Mouse (Mus musculus) forebrain, embryonic 15.5 days (tissue): ENCODE data around the gene Ankrd34a. TPM values are rescaled to one million over a fixed set of nuclear protein-coding genes. Genes with fewer than 3 reads are reported as not detected.

Source experiments
- ATAC-seq: fragments of 200-750 bp; cut with Nextera tagmentation; replicated peaks from 2 replicates; pipeline ENCODE4 v1.8.0; 2017; ENCODE audit warnings: mild to moderate bottlenecking, moderate TSS enrichment, moderate library complexity
- H3K27ac ChIP-seq: fragments of 300-500 bp; sonication (generic); replicated peaks from 2 replicates; pipeline ENCODE4 v1.5.1; 2015; ENCODE audit warnings: mild to moderate bottlenecking, inconsistent platforms
- H3K27me3 ChIP-seq: fragments of 300-500 bp; sonication (generic); 2 replicates; pipeline ENCODE4 v1.6.1; 2015; ENCODE audit warnings: inconsistent platforms
- H3K36me3 ChIP-seq: fragments of 300-500 bp; sonication (generic); 2 replicates; pipeline ENCODE4 v1.6.1; 2015; ENCODE audit warnings: mild to moderate bottlenecking, inconsistent platforms
- H3K4me1 ChIP-seq: fragments of 300-500 bp; sonication (generic); 2 replicates; pipeline ENCODE4 v1.6.1; 2015; ENCODE audit warnings: inconsistent platforms
- H3K4me2 ChIP-seq: fragments of 300-500 bp; sonication (generic); replicated peaks from 2 replicates; pipeline ENCODE4 v1.6.1; 2015; ENCODE audit warnings: mild to moderate bottlenecking, inconsistent platforms
- H3K4me3 ChIP-seq: fragments of 300-500 bp; sonication (generic); 2 replicates; pipeline ENCODE4 v1.5.1; 2015; ENCODE audit warnings: mild to moderate bottlenecking, inconsistent platforms
- H3K9ac ChIP-seq: fragments of 300-500 bp; sonication (generic); replicated peaks from 2 replicates; pipeline ENCODE4 v1.6.1; 2015; ENCODE audit warnings: mild to moderate bottlenecking, inconsistent platforms
- H3K9me3 ChIP-seq: fragments of 300-500 bp; sonication (generic); 2 replicates; pipeline ENCODE4 v1.6.1; 2016; ENCODE audit warnings: inconsistent platforms
- WGBS: fragments of 180-500 bp; shearing (Covaris S2); methylation state at CpG from one replicate; pipeline ENCODE4 v1.1.7; 2015; ENCODE audit warnings: mixed read lengths; 5-methylcytosine and 5-hydroxymethylcytosine counted together
- polyA plus RNA-seq: library from polyadenylated mRNA; unstranded; fragments of >200 nt; fragmentation: Nextera tagmentation; extraction: Ambion mirVana; gene quantifications from 2 replicates; pipeline ENCODE4 v1.2.1, GENCODE M21; 2015

Gene Ankrd34a
- polyA plus RNA-seq, 1 experiment from 2014 or later = 12.5 TPM

- WGBS = 65% methylated on average over 14 of the region's 14 CpGs
- H3K27ac ChIP-seq = 0 out of 2 replicates have a peak overlapping the region, but pooled peaks have one; percentile 9
- peak overlapping the region; percentile 5; the same call in 1 of the 2 replicates for H3K4me3 ChIP-seq
- no peaks in the 10 kb centered on the region for H3K27me3 ChIP-seq
- H3K36me3 ChIP-seq = no peaks in the 10 kb centered on the region
- no peak for ATAC-seq
- no peaks in the 10 kb centered on the region for H3K9me3 ChIP-seq
- no peak overlapping the region for H3K9ac ChIP-seq
- H3K4me1 ChIP-seq = peaks cover 17% of the 10 kb centered on the region
- H3K4me2 ChIP-seq = peak overlapping the region; percentile 32
Measured at GRCm38 (mm10) chr3:96576005-96576658, 20.3 kb upstream of the Ankrd34a start.

- Histone ChIP-seq H3K36me3 (no peaks in the 10 kb centered on the region), H3K27me3 (no peaks in the 10 kb centered on the region), H3K9ac (no peak within 1 kb of the TSS), H3K27ac (peak within 1 kb of the TSS; percentile 41), H3K4me2 (peak within 1 kb of the TSS; percentile 32), H3K9me3 (no peaks in the 10 kb centered on the region), H3K4me3 (peak within 1 kb of the TSS; percentile 5; the same call in 1 of the 2 replicates), H3K4me1 (peaks cover 17% of the 10 kb centered on the region)
- peak; percentile 79 for ATAC-seq
- 36% methylated on average over 17 of the region's 17 CpGs for WGBS
Measured at GRCm38 (mm10) chr3:96576690-96577541, 19.5 kb upstream of the Ankrd34a start, which contains the start of gene Gm16253. Gm16253 (plus strand) TSS chr3:96576984.

DNA sequence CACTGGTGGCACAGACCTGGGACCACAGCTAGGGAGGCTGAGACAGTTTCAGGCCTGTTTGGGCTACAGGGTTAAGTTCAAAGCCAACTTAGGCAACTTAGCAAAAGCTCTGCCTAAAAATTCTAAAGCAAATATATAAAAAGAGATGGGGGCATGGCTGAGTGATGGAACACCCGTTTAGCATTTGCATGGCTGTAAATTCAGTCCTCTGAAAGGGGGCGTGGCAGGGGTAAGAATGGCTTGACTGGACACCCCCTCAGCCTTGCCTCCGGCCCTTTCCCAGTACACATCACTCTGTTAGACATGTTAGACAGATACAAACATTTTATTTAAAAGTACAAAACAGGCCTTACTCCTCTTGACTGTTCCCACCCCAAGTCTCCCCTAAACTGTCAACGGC is 18.9 kb upstream of the Ankrd34a start:
- WGBS = 78% methylated on average over 4 of the region's 4 CpGs

GRCm38 (mm10) chr3:96578561-96579238 is 17.7 kb upstream of the Ankrd34a start:
- Histone ChIP-seq H3K4me2 (no peak overlapping the region), H3K9me3 (no peaks in the 10 kb centered on the region), H3K4me3 (no peak overlapping the region), H3K27me3 (no peaks in the 10 kb centered on the region), H3K9ac (no peak overlapping the region), H3K36me3 (no peaks in the 10 kb centered on the region; the same call in 1 of the 2 replicates), H3K4me1 (peaks cover 17% of the 10 kb centered on the region), H3K27ac (no peak overlapping the region)
- ATAC-seq = no peak
- 76% methylated on average over 12 of the region's 12 CpGs for WGBS

More for the DNA sequence above, 18.9 kb upstream of the Ankrd34a start:
- Histone ChIP-seq H3K27ac (peak overlapping the region; percentile 41), H3K36me3 (no peaks in the 10 kb centered on the region), H3K9ac (no peak overlapping the region), H3K4me2 (no peak overlapping the region), H3K4me3 (no peak overlapping the region), H3K9me3 (no peaks in the 10 kb centered on the region), H3K4me1 (peaks cover 17% of the 10 kb centered on the region), H3K27me3 (no peaks in the 10 kb centered on the region)
- no peak for ATAC-seq

GRCm38 (mm10) chr3:96579239-96579750 is 17.1 kb upstream of the Ankrd34a start:
- Histone ChIP-seq H3K4me1 (peaks cover 17% of the 10 kb centered on the region), H3K9ac (no peak overlapping the region), H3K36me3 (no peaks in the 10 kb centered on the region; the same call in 1 of the 2 replicates), H3K9me3 (no peaks in the 10 kb centered on the region), H3K27me3 (no peaks in the 10 kb centered on the region), H3K4me3 (no peak overlapping the region), H3K4me2 (no peak overlapping the region), H3K27ac (no peak overlapping the region)
- no peak for ATAC-seq
- WGBS = 82% methylated on average over 4 of the region's 4 CpGs

DNA sequence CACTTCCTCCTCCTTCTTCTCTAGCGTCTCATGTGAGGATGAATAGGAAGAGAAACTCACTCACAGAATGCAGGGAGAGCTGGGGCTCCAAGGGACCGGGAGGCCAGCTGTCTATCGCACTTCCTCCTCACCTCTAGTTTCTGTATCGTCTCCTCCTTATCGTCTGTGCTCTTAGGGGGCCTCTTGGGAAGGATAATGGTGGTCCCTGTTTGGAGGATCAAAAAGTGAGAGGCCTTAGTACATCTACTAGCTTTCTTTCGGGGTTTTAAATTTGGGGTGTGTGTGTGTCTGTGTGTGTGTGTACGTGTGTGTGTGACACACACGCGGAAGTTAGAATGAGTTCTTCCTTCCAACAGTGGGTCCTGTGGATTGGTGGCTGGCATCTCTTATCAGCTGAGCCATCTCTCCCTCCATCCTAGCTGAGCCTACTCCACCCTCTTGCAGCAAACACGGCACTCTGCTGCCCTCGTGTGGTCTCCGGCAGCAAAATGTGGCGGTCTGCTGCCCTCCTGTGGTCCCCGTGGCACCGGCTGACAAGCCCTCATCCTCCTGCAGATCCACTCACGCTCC is 16.5 kb upstream of the Ankrd34a start:
- 0 out of 2 replicates have a peak overlapping the region, but pooled peaks have one; percentile 23 for H3K27ac ChIP-seq
- peak; percentile 84 for ATAC-seq
- 13% methylated on average over 16 of the region's 16 CpGs for WGBS

DNA sequence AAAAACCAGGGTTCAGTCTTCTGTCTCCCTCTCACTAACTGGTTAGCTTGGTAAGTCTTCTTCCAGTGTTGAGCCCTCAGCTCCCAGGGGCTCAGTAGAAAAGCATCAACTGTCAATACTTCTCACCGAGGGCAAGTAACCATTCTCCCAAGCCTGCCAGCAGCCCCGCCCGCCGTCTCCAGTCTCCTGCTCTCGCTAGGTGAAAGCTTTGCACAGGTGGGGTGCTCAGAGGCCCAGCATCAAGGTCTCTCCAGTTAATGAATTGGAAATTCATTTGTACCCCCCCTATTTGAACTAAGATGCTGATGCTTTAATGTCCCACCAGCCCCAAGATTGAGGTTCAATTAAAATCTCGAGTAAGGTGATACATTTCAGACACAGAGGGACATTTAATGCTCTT is 15.3 kb upstream of the Ankrd34a start:
- Histone ChIP-seq H3K27me3 (no peaks in the 10 kb centered on the region), H3K9ac (no peak overlapping the region), H3K27ac (no peak overlapping the region), H3K4me2 (no peak overlapping the region), H3K36me3 (no peaks in the 10 kb centered on the region; the same call in 1 of the 2 replicates), H3K9me3 (no peaks in the 10 kb centered on the region), H3K4me3 (no peak overlapping the region), H3K4me1 (peaks cover 17% of the 10 kb centered on the region)
- ATAC-seq = no peak
- 51% methylated on average over 6 of the region's 6 CpGs for WGBS

More for the DNA sequence above, 16.5 kb upstream of the Ankrd34a start:
- no peaks in the 10 kb centered on the region; the same call in 1 of the 2 replicates for H3K36me3 ChIP-seq
- peak overlapping the region; percentile 34 for H3K4me3 ChIP-seq
- peak overlapping the region; percentile 55 for H3K4me2 ChIP-seq
- H3K27me3 ChIP-seq = no peaks in the 10 kb centered on the region
- peak overlapping the region; percentile 55; the same call in 1 of the 2 replicates for H3K9ac ChIP-seq
- peaks cover 17% of the 10 kb centered on the region for H3K4me1 ChIP-seq
- H3K9me3 ChIP-seq = no peaks in the 10 kb centered on the region

DNA sequence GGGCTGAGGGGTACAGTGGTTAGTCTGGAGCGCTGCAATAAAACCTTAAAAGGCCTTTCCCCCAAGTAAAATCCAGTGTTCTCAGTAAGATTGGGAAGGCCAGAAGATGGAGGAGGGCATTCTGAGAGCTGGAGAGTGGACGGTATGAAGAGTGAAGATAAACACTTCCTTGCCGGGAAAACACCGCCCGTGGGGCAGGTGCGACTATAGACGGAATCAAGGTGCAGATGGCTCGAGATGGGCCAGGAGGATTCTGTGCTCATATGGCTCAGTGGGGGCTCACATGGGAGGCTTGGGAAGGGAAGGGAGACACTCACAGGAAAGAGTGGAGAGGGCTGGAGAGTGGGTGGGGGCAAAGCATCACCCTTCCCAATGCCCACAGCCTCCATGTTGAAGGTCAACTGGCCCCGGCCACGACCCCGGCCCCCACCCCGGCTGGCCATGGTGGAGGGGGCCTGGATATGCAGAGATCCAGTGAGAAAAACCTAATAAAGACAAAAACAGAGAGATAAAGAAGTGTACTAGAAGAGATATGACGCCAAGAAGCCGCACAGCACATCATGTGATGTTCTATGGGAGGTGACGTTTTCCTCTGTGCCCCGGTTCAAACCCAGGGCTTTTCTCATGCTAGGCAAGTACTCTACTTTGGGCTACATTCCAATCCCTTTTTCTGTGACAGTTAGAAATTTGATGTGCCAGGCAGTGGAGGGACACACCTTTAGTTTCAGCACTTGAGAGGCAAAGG is 14.5 kb upstream of the Ankrd34a start:
- no peak overlapping the region for H3K4me3 ChIP-seq
- no peak for ATAC-seq
- no peaks in the 10 kb centered on the region; the same call in 1 of the 2 replicates for H3K36me3 ChIP-seq
- no peak overlapping the region for H3K4me2 ChIP-seq
- H3K27ac ChIP-seq = no peak overlapping the region
- WGBS = 89% methylated on average over 16 of the region's 16 CpGs
- peaks cover 9% of the 10 kb centered on the region for H3K4me1 ChIP-seq
- no peaks in the 10 kb centered on the region for H3K27me3 ChIP-seq
- H3K9me3 ChIP-seq = no peaks in the 10 kb centered on the region
- no peak overlapping the region for H3K9ac ChIP-seq

DNA sequence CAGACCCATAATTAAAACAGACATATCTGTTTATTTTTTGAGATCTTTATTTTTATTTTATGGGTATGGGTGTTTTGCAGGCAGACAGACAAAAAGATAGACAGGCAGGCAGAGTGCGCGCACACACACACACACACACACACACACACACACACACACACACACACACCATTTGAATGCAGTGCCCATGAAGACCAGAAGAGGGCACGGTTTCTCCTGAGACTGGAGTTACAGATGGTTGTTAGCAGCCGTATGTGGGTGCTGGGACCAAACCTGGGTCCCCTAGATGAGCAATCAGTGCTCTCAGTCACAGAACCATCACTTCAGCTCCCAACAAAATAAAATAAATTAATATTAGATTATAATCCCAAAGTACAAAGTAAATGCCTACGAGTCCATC is 13.1 kb upstream of the Ankrd34a start:
- no peak overlapping the region for H3K9ac ChIP-seq
- WGBS = 84% methylated on average over 5 of the region's 5 CpGs
- H3K4me2 ChIP-seq = no peak overlapping the region
- ATAC-seq = no peak
- H3K4me3 ChIP-seq = no peak overlapping the region
- no peaks in the 10 kb centered on the region for H3K27me3 ChIP-seq
- no peaks in the 10 kb centered on the region for H3K9me3 ChIP-seq
- H3K27ac ChIP-seq = no peak overlapping the region
- peaks cover 9% of the 10 kb centered on the region for H3K4me1 ChIP-seq
- no peaks in the 10 kb centered on the region; the same call in 1 of the 2 replicates for H3K36me3 ChIP-seq

GRCm38 (mm10) chr3:96590657-96591056 is 5.8 kb upstream of the Ankrd34a start:
- no peak overlapping the region for H3K27ac ChIP-seq
- no peak for ATAC-seq
- no peak overlapping the region for H3K9ac ChIP-seq
- no peaks in the 10 kb centered on the region for H3K27me3 ChIP-seq
- no peak overlapping the region for H3K4me3 ChIP-seq
- H3K36me3 ChIP-seq = no peaks in the 10 kb centered on the region
- H3K9me3 ChIP-seq = no peaks in the 10 kb centered on the region
- WGBS = 84% methylated on average over 4 of the region's 4 CpGs
- peaks cover 23% of the 10 kb centered on the region for H3K4me1 ChIP-seq
- no peak overlapping the region for H3K4me2 ChIP-seq

- Histone ChIP-seq H3K27me3 (no peaks in the 10 kb centered on the region), H3K4me2 (peak overlapping the region; percentile 79), H3K27ac (peak overlapping the region; percentile 85), H3K36me3 (no peaks in the 10 kb centered on the region), H3K9me3 (no peaks in the 10 kb centered on the region), H3K4me3 (peak overlapping the region; percentile 70), H3K9ac (peak overlapping the region; percentile 76), H3K4me1 (peaks cover 49% of the 10 kb centered on the region)
- WGBS = 1% methylated on average over 10 of the region's 10 CpGs
- ATAC-seq = no peak
Measured at GRCm38 (mm10) chr3:96593374-96593773, 3.1 kb upstream of the Ankrd34a start.
